Mouse (Mus musculus) midbrain, embryonic 12.5 days (tissue): ENCODE data around the gene Olfr791. TPM values are rescaled to one million over a fixed set of nuclear protein-coding genes. Genes with fewer than 3 reads are reported as not detected.
A peak's percentile ranks its signal among the peaks of the same experiment; 100 is the strongest.

Experiments used
- ATAC-seq: fragments of 200-750 bp; cut with Nextera tagmentation; 2 replicates; pipeline ENCODE4 v1.8.0; 2017; ENCODE audit warnings: low read depth, moderate TSS enrichment, moderate library complexity; ENCODE audit not compliant: low FRiP score
- H3K27ac ChIP-seq: fragments of 300-500 bp; sonication (generic); replicated peaks from 2 replicates; pipeline ENCODE4 v1.5.1; 2016; ENCODE audit warnings: mild to moderate bottlenecking
- H3K27me3 ChIP-seq: fragments of 300-500 bp; sonication (generic); 2 replicates; pipeline ENCODE4 v1.6.1; 2016; ENCODE audit warnings: mild to moderate bottlenecking
- H3K36me3 ChIP-seq: fragments of 300-500 bp; sonication (generic); 2 replicates; pipeline ENCODE4 v1.6.1; 2016
- H3K4me1 ChIP-seq: fragments of 300-500 bp; sonication (generic); 2 replicates; pipeline ENCODE4 v1.6.1; 2016
- H3K4me2 ChIP-seq: fragments of 300-500 bp; sonication (generic); replicated peaks from 2 replicates; pipeline ENCODE4 v1.6.1; 2016; ENCODE audit warnings: mild to moderate bottlenecking, moderate library complexity
- H3K4me3 ChIP-seq: fragments of 300-500 bp; sonication (generic); 2 replicates; pipeline ENCODE4 v1.5.1; 2016; ENCODE audit warnings: mild to moderate bottlenecking
- H3K9ac ChIP-seq: fragments of 300-500 bp; sonication (generic); replicated peaks from 2 replicates; pipeline ENCODE4 v1.6.1; 2016; ENCODE audit warnings: mild to moderate bottlenecking, moderate library complexity
- H3K9me3 ChIP-seq: fragments of 300-500 bp; sonication (generic); 2 replicates; pipeline ENCODE4 v1.6.1; 2016; ENCODE audit warnings: mild to moderate bottlenecking
- WGBS: fragments of 180-500 bp; shearing (Covaris S2); methylation state at CpG from one replicate; pipeline ENCODE4 v1.1.7; 2016; 5-methylcytosine and 5-hydroxymethylcytosine counted together
- polyA plus RNA-seq: library from polyadenylated mRNA; unstranded; fragments of >200 nt; fragmentation: Nextera tagmentation; extraction: Ambion mirVana; gene quantifications from 2 replicates; pipeline ENCODE4 v1.2.1, GENCODE M21; 2016

The Olfr791 gene
- polyA plus RNA-seq: not detected in 2 replicates

- no peaks in the 10 kb centered on the region for H3K9me3 ChIP-seq
- no peak within 1 kb of the TSS for H3K4me2 ChIP-seq
- H3K4me3 ChIP-seq: no peak within 1 kb of the TSS
- no peak within 1 kb of the TSS for H3K27ac ChIP-seq
- no peaks in the 10 kb centered on the region for H3K36me3 ChIP-seq
- WGBS: 72% methylated on average over 3 of the region's 3 CpGs
- no peaks in the 10 kb centered on the region for H3K27me3 ChIP-seq
- no peak for ATAC-seq
- H3K9ac ChIP-seq: no peak within 1 kb of the TSS
- no peaks in the 10 kb centered on the region for H3K4me1 ChIP-seq
Measured at GRCm38 (mm10) chr10:129521492-129521891, at the start of gene Olfr791. Olfr791 (plus strand) TSS chr10:129521792.

- Histone ChIP-seq H3K9me3 (no peaks in the 10 kb centered on the region), H3K36me3 (no peaks in the 10 kb centered on the region), H3K27ac (no peak overlapping the region), H3K9ac (no peak overlapping the region), H3K4me1 (no peaks in the 10 kb centered on the region), H3K27me3 (no peaks in the 10 kb centered on the region), H3K4me2 (no peak overlapping the region), H3K4me3 (no peak overlapping the region)
- ATAC-seq: peak; percentile 84
- 36% methylated on average over 2 of the region's 2 CpGs for WGBS
Measured at GRCm38 (mm10) chr10:129473256-129473655, 48.3 kb upstream of the Olfr791 start.

- Histone ChIP-seq H3K9me3 (no peaks in the 10 kb centered on the region), H3K27ac (no peak overlapping the region), H3K36me3 (no peaks in the 10 kb centered on the region), H3K4me2 (no peak overlapping the region), H3K4me3 (no peak overlapping the region), H3K27me3 (no peaks in the 10 kb centered on the region), H3K9ac (no peak overlapping the region), H3K4me1 (no peaks in the 10 kb centered on the region)
- ATAC-seq: peak; percentile 73
Measured at GRCm38 (mm10) chr10:129473723-129474122, 47.9 kb upstream of the Olfr791 start.

- H3K36me3 ChIP-seq: no peaks in the 10 kb centered on the region
- 70% methylated on average over 2 of the region's 2 CpGs for WGBS
- no peak within 1 kb of the TSS for H3K9ac ChIP-seq
- no peaks in the 10 kb centered on the region for H3K4me1 ChIP-seq
- H3K9me3 ChIP-seq: no peaks in the 10 kb centered on the region
- no peaks in the 10 kb centered on the region for H3K27me3 ChIP-seq
- no peak within 1 kb of the TSS for H3K4me2 ChIP-seq
- ATAC-seq: no peak
- no peak within 1 kb of the TSS for H3K27ac ChIP-seq
- H3K4me3 ChIP-seq: no peak within 1 kb of the TSS
Measured at GRCm38 (mm10) chr10:129484452-129484851, 37.1 kb upstream of the Olfr791 start, which contains the start of gene Olfr789. Olfr789 (plus strand) TSS chr10:129484752.

GRCm38 (mm10) chr10:129490101-129490500 is 31.5 kb upstream of the Olfr791 start:
- no peaks in the 10 kb centered on the region for H3K27me3 ChIP-seq
- H3K36me3 ChIP-seq: no peaks in the 10 kb centered on the region
- H3K4me3 ChIP-seq: no peak overlapping the region
- H3K9ac ChIP-seq: no peak overlapping the region
- no peak overlapping the region for H3K4me2 ChIP-seq
- H3K9me3 ChIP-seq: no peaks in the 10 kb centered on the region
- no peak overlapping the region for H3K27ac ChIP-seq
- WGBS: 76% methylated on average over 2 of the region's 2 CpGs
- ATAC-seq: no peak
- H3K4me1 ChIP-seq: no peaks in the 10 kb centered on the region

GRCm38 (mm10) chr10:129498192-129498591 is 23.4 kb upstream of the Olfr791 start, which contains the start of gene Olfr790:
Olfr790 (plus strand) TSS chr10:129498492.
- no peak for ATAC-seq
- Histone ChIP-seq H3K27ac (no peak within 1 kb of the TSS), H3K4me1 (no peaks in the 10 kb centered on the region), H3K4me2 (no peak within 1 kb of the TSS), H3K36me3 (no peaks in the 10 kb centered on the region), H3K4me3 (no peak within 1 kb of the TSS), H3K27me3 (no peaks in the 10 kb centered on the region), H3K9ac (no peak within 1 kb of the TSS), H3K9me3 (no peaks in the 10 kb centered on the region)

GRCm38 (mm10) chr10:129538862-129539261 is 17.3 kb downstream of the Olfr791 start, which contains the start of gene Olfr792:
Olfr792 (plus strand) TSS chr10:129539162.
- H3K4me2 ChIP-seq: no peak within 1 kb of the TSS
- no peaks in the 10 kb centered on the region for H3K27me3 ChIP-seq
- WGBS: 88% methylated on average over 1 of the region's 1 CpGs
- no peaks in the 10 kb centered on the region for H3K4me1 ChIP-seq
- H3K9me3 ChIP-seq: no peaks in the 10 kb centered on the region
- no peaks in the 10 kb centered on the region for H3K36me3 ChIP-seq
- H3K4me3 ChIP-seq: no peak within 1 kb of the TSS
- H3K27ac ChIP-seq: no peak within 1 kb of the TSS
- no peak for ATAC-seq
- no peak within 1 kb of the TSS for H3K9ac ChIP-seq

- Histone ChIP-seq H3K9me3 (peaks cover 2% of the 10 kb centered on the region; the same call in 1 of the 2 replicates), H3K36me3 (no peaks in the 10 kb centered on the region), H3K27me3 (no peaks in the 10 kb centered on the region), H3K9ac (no peak overlapping the region), H3K4me2 (no peak overlapping the region), H3K27ac (no peak overlapping the region), H3K4me1 (no peaks in the 10 kb centered on the region), H3K4me3 (no peak overlapping the region)
- WGBS: 46% methylated on average over 1 of the region's 1 CpGs
- peak; percentile 56; the same call in 1 of the 2 replicates for ATAC-seq
Measured at GRCm38 (mm10) chr10:129549354-129549753, 27.8 kb downstream of the Olfr791 start.

- H3K4me3 ChIP-seq: no peak within 1 kb of the TSS
- no peaks in the 10 kb centered on the region for H3K9me3 ChIP-seq
- H3K4me2 ChIP-seq: no peak within 1 kb of the TSS
- H3K36me3 ChIP-seq: no peaks in the 10 kb centered on the region
- no peak within 1 kb of the TSS for H3K9ac ChIP-seq
- H3K27ac ChIP-seq: no peak within 1 kb of the TSS
- WGBS: 77% methylated on average over 2 of the region's 2 CpGs
- no peaks in the 10 kb centered on the region for H3K4me1 ChIP-seq
- no peaks in the 10 kb centered on the region for H3K27me3 ChIP-seq
- ATAC-seq: no peak
Measured at GRCm38 (mm10) chr10:129567355-129567754, 45.8 kb downstream of the Olfr791 start, which contains the start of gene Olfr794. Olfr794 (plus strand) TSS chr10:129567655.

- Histone ChIP-seq H3K36me3 (no peaks in the 10 kb centered on the region), H3K4me1 (no peaks in the 10 kb centered on the region), H3K9me3 (no peaks in the 10 kb centered on the region), H3K9ac (no peak overlapping the region), H3K4me2 (no peak overlapping the region), H3K4me3 (no peak overlapping the region), H3K27ac (no peak overlapping the region), H3K27me3 (no peaks in the 10 kb centered on the region)
- 57% methylated on average over 1 of the region's 1 CpGs for WGBS
- ATAC-seq: no peak
Measured at GRCm38 (mm10) chr10:129577066-129577465, 55.5 kb downstream of the Olfr791 start.

Other genes with a start within 250 kb of the Olfr791 start
- gene Olfr780, start 203.7 kb upstream of the Olfr791 start, polyA plus RNA-seq: not detected in 2 replicates
- not detected in 2 replicates for gene Olfr781, start 192.9 kb upstream of the Olfr791 start, polyA plus RNA-seq
- gene Olfr782, start 172.9 kb upstream of the Olfr791 start, polyA plus RNA-seq: not detected in 2 replicates
- not detected in 2 replicates for gene Olfr784, start 137.7 kb upstream of the Olfr791 start, polyA plus RNA-seq
- gene Olfr785, start 116.4 kb upstream of the Olfr791 start, polyA plus RNA-seq: not detected in 2 replicates
- not detected in 2 replicates for gene Olfr786, start 94.5 kb upstream of the Olfr791 start, polyA plus RNA-seq
- not detected in 2 replicates for gene Olfr787, start 59.9 kb upstream of the Olfr791 start, polyA plus RNA-seq
- not detected in 2 replicates for gene Olfr788, start 50.8 kb upstream of the Olfr791 start, polyA plus RNA-seq
- not detected in 2 replicates for gene Olfr789, start 37.0 kb upstream of the Olfr791 start, polyA plus RNA-seq
- not detected in 2 replicates for gene Olfr790, start 23.3 kb upstream of the Olfr791 start, polyA plus RNA-seq
- gene Olfr792, start 17.4 kb downstream of the Olfr791 start, polyA plus RNA-seq: not detected in 2 replicates
- not detected in 2 replicates for gene Olfr794, start 45.9 kb downstream of the Olfr791 start, polyA plus RNA-seq
- not detected in 2 replicates for gene Olfr796, start 90.8 kb downstream of the Olfr791 start, polyA plus RNA-seq
- gene Olfr798, start 106.1 kb downstream of the Olfr791 start, polyA plus RNA-seq: not detected in 2 replicates
- not detected in 2 replicates for gene Olfr799, start 115.7 kb downstream of the Olfr791 start, polyA plus RNA-seq
- gene Olfr800, start 135.9 kb downstream of the Olfr791 start, polyA plus RNA-seq: not detected in 2 replicates
- not detected in 2 replicates for gene Olfr801, start 152.1 kb downstream of the Olfr791 start, polyA plus RNA-seq
- not detected in 2 replicates for gene Olfr802, start 166.4 kb downstream of the Olfr791 start, polyA plus RNA-seq
- not detected in 2 replicates for gene Olfr803, start 172.5 kb downstream of the Olfr791 start, polyA plus RNA-seq
- gene Olfr804, start 181.4 kb downstream of the Olfr791 start, polyA plus RNA-seq: not detected in 2 replicates
- gene Olfr805, start 207.6 kb downstream of the Olfr791 start, polyA plus RNA-seq: not detected in 2 replicates
- not detected in 2 replicates for gene Olfr806, start 220.1 kb downstream of the Olfr791 start, polyA plus RNA-seq
- gene Olfr807, start 236.0 kb downstream of the Olfr791 start, polyA plus RNA-seq: not detected in 2 replicates
- gene Olfr808, start 243.7 kb downstream of the Olfr791 start, polyA plus RNA-seq: not detected in 2 replicates